Mouse (Mus musculus) CH12.LX (cell line): ENCODE results near the gene Sbno1. TPM values are rescaled to one million over a fixed set of nuclear protein-coding genes. Genes with fewer than 3 reads are reported as not detected.
A peak's percentile ranks its signal among the peaks of the same experiment; 100 is the strongest.

Source experiments
- DNase-seq: peaks from one replicate; pipeline ENCODE4 v3.0.0-alpha.2; 2013; ENCODE audit errors: extremely low read depth
- H3K27ac ChIP-seq: 2 replicates; pipeline ENCODE4 v1.5.1; 2012; ENCODE audit warnings: low read depth, mild to moderate bottlenecking, control low read depth, moderate library complexity; ENCODE audit not compliant: insufficient read depth
- H3K27me3 ChIP-seq: replicated peaks from 2 replicates; pipeline ENCODE3; 2012; ENCODE audit warnings: inconsistent platforms
- H3K36me3 ChIP-seq, 2 experiments: replicated peaks in 1 of 2; 2 replicates each; pipeline versions ENCODE3 to v1.6.1; 2012; ENCODE audit warnings: inconsistent platforms in 1 of 2, low read length in 1 of 2, mild to moderate bottlenecking in 1 of 2, mixed read lengths in 1 of 2, moderate library complexity in 1 of 2; ENCODE audit not compliant: control insufficient read depth in 1 of 2, insufficient read depth in 1 of 2
- H3K4me1 ChIP-seq, 2 experiments: 2 replicates each; pipeline ENCODE4 v1.6.1; 2012; ENCODE audit warnings: inconsistent platforms in 1 of 2, moderate library complexity in 1 of 2; ENCODE audit not compliant: insufficient read depth in 2 of 2, control insufficient read depth in 1 of 2
- H3K4me2 ChIP-seq: 2 replicates; pipeline ENCODE4 v1.6.1; 2012; ENCODE audit warnings: low read depth, mild to moderate bottlenecking, control low read depth; ENCODE audit not compliant: poor library complexity, insufficient read depth, severe bottlenecking
- H3K4me3 ChIP-seq, 3 experiments: fragments of 150-350 bp in 1 of 3; sonication (generic) in 1 of 3; replicated peaks in 1 of 3; 2 replicates each; pipeline versions ENCODE3 to v1.5.1; 2011 to 2012; ENCODE audit warnings: low read depth in 2 of 3, low read length in 2 of 3, mild to moderate bottlenecking in 2 of 3, moderate library complexity in 2 of 3, control low read depth in 1 of 3, improper control_type of control experiment in 1 of 3, inconsistent platforms in 1 of 3, mixed read lengths in 1 of 3; ENCODE audit not compliant: poor library complexity in 1 of 3
- H3K79me2 ChIP-seq: replicated peaks from 2 replicates; pipeline ENCODE4 v1.6.1; 2012; ENCODE audit warnings: mild to moderate bottlenecking, moderate library complexity; ENCODE audit not compliant: control insufficient read depth, poor library complexity, insufficient read depth, severe bottlenecking; ENCODE audit errors: extremely low read depth
- H3K9ac ChIP-seq: 2 replicates; pipeline ENCODE4 v1.6.1; 2012; ENCODE audit warnings: low read depth, mild to moderate bottlenecking, control low read depth, moderate library complexity; ENCODE audit not compliant: insufficient read depth
- H3K9me3 ChIP-seq: replicated peaks from 2 replicates; pipeline ENCODE3; 2012; ENCODE audit warnings: low read length, inconsistent platforms, mixed read lengths
- BHLHE40 ChIP-seq: IDR thresholded peaks from 2 replicates; pipeline ENCODE4 v1.6.1; 2011; ENCODE audit warnings: mild to moderate bottlenecking, low read depth, low read length, improper control_type of control experiment
- CHD2 ChIP-seq: IDR thresholded peaks from 2 replicates; pipeline ENCODE4 v1.6.1; 2011; ENCODE audit warnings: low read length, improper control_type of control experiment
- CTCF ChIP-seq, 2 experiments: IDR thresholded peaks in 1 of 2; conservative IDR thresholded peaks in 1 of 2; 2 replicates each; pipeline ENCODE4 v1.5.1; 2011 to 2012; ENCODE audit warnings: low read depth in 2 of 2, low read length in 2 of 2, improper control_type of control experiment in 1 of 2, inconsistent platforms in 1 of 2, mild to moderate bottlenecking in 1 of 2, moderate library complexity in 1 of 2
- E2F4 ChIP-seq: IDR thresholded peaks from 2 replicates; pipeline ENCODE4 v1.6.1; 2011; ENCODE audit warnings: low read depth, low read length, improper control_type of control experiment; ENCODE audit not compliant: insufficient replicate concordance
- ELF1 ChIP-seq: IDR thresholded peaks from 2 replicates; pipeline ENCODE4 v1.6.1; 2014; ENCODE audit warnings: low read depth, mild to moderate bottlenecking, inconsistent platforms, low read length, improper control_type of control experiment
- EP300 ChIP-seq: IDR thresholded peaks from 2 replicates; pipeline ENCODE4 v1.6.1; 2011; ENCODE audit warnings: low read length, improper control_type of control experiment
- ETS1 ChIP-seq: conservative IDR thresholded peaks from 2 replicates; pipeline ENCODE4 v1.6.1; 2012; ENCODE audit warnings: low read depth, mild to moderate bottlenecking, inconsistent platforms, low read length, improper control_type of control experiment, moderate library complexity
- GABPA ChIP-seq: IDR thresholded peaks from 2 replicates; pipeline ENCODE4 v1.6.1; 2012; ENCODE audit warnings: low read depth, low read length, improper control_type of control experiment, inconsistent platforms; ENCODE audit not compliant: insufficient replicate concordance
- HCFC1 ChIP-seq: IDR thresholded peaks from 2 replicates; pipeline ENCODE4 v1.6.1; 2012; ENCODE audit warnings: low read depth, mild to moderate bottlenecking, inconsistent platforms, low read length, improper control_type of control experiment
- IRF4 ChIP-seq: IDR thresholded peaks from 2 replicates; pipeline ENCODE4 v1.6.1; 2014; ENCODE audit warnings: low read depth, mild to moderate bottlenecking, inconsistent platforms, low read length, improper control_type of control experiment
- JUND ChIP-seq: conservative IDR thresholded peaks from 2 replicates; pipeline ENCODE4 v1.6.1; 2011; ENCODE audit warnings: low read depth, low read length, improper control_type of control experiment
- KAT2A ChIP-seq: IDR thresholded peaks from 2 replicates; pipeline ENCODE4 v1.6.1; 2012; ENCODE audit warnings: low read length, improper control_type of control experiment, inconsistent platforms; ENCODE audit not compliant: insufficient replicate concordance
- MAFK ChIP-seq: IDR thresholded peaks from 2 replicates; pipeline ENCODE4 v1.6.1; 2011; ENCODE audit warnings: low read length, improper control_type of control experiment; ENCODE audit not compliant: insufficient replicate concordance
- MAX ChIP-seq: IDR thresholded peaks from 2 replicates; pipeline ENCODE4 v1.6.1; 2011; ENCODE audit warnings: low read length, improper control_type of control experiment
- MAZ ChIP-seq: IDR thresholded peaks from 2 replicates; pipeline ENCODE4 v1.6.1; 2012; ENCODE audit warnings: low read depth, mild to moderate bottlenecking, inconsistent platforms, low read length, improper control_type of control experiment, moderate library complexity
- MEF2A ChIP-seq: IDR thresholded peaks from 2 replicates; pipeline ENCODE4 v1.6.1; 2014; ENCODE audit warnings: low read depth, mild to moderate bottlenecking, inconsistent platforms, low read length, improper control_type of control experiment, borderline replicate concordance
- MXI1 ChIP-seq: IDR thresholded peaks from 2 replicates; pipeline ENCODE4 v1.6.1; 2011; ENCODE audit warnings: mild to moderate bottlenecking, low read depth, low read length, improper control_type of control experiment
- MYC ChIP-seq: IDR thresholded peaks from 2 replicates; pipeline ENCODE4 v1.6.1; 2011; ENCODE audit warnings: low read depth, mild to moderate bottlenecking, improper control_type of control experiment, low read length
- NELFE ChIP-seq: IDR thresholded peaks from 2 replicates; pipeline ENCODE4 v1.6.1; 2011; ENCODE audit warnings: low read depth, low read length, improper control_type of control experiment
- NRF1 ChIP-seq: IDR thresholded peaks from 2 replicates; pipeline ENCODE4 v1.6.1; 2014; ENCODE audit warnings: low read depth, mild to moderate bottlenecking, inconsistent platforms, low read length, improper control_type of control experiment, moderate library complexity
- PAX5 ChIP-seq: IDR thresholded peaks from 2 replicates; pipeline ENCODE4 v1.6.1; 2012; ENCODE audit warnings: low read length, inconsistent platforms, mixed read lengths
- POLR2A ChIP-seq: IDR thresholded peaks from 2 replicates; pipeline ENCODE4 v1.6.1; 2011; ENCODE audit warnings: low read depth, mild to moderate bottlenecking, improper control_type of control experiment, low read length
- POLR2AphosphoS2 ChIP-seq: IDR thresholded peaks from 2 replicates; pipeline ENCODE4 v1.6.1; 2011; ENCODE audit warnings: low read depth, low read length, improper control_type of control experiment
- RAD21 ChIP-seq: IDR thresholded peaks from 2 replicates; pipeline ENCODE4 v1.6.1; 2011; ENCODE audit warnings: low read depth, mild to moderate bottlenecking, low read length, improper control_type of control experiment, moderate library complexity
- RCOR1 ChIP-seq: conservative IDR thresholded peaks from 2 replicates; pipeline ENCODE4 v1.6.1; 2012; ENCODE audit warnings: low read depth, mild to moderate bottlenecking, inconsistent platforms, low read length, improper control_type of control experiment
- SIN3A ChIP-seq: IDR thresholded peaks from 2 replicates; pipeline ENCODE4 v1.6.1; 2012; ENCODE audit warnings: low read length, improper control_type of control experiment, inconsistent platforms
- SMC3 ChIP-seq: IDR thresholded peaks from 2 replicates; pipeline ENCODE4 v1.6.1; 2011; ENCODE audit warnings: low read depth, low read length, improper control_type of control experiment
- TBP ChIP-seq: conservative IDR thresholded peaks from 2 replicates; pipeline ENCODE4 v1.6.1; 2011; ENCODE audit warnings: low read depth, low read length, improper control_type of control experiment
- TCF12 ChIP-seq: IDR thresholded peaks from 2 replicates; pipeline ENCODE4 v1.6.1; 2014; ENCODE audit warnings: low read depth, mild to moderate bottlenecking, inconsistent platforms, low read length, improper control_type of control experiment
- UBTF ChIP-seq: IDR thresholded peaks from 2 replicates; pipeline ENCODE4 v1.6.1; 2012; ENCODE audit warnings: low read depth, mild to moderate bottlenecking, inconsistent platforms, low read length, improper control_type of control experiment, moderate library complexity
- USF1 ChIP-seq: IDR thresholded peaks from 2 replicates; pipeline ENCODE4 v1.6.1; 2014; ENCODE audit warnings: low read depth, mild to moderate bottlenecking, inconsistent platforms, low read length, improper control_type of control experiment
- USF2 ChIP-seq: conservative IDR thresholded peaks from 2 replicates; pipeline ENCODE4 v1.6.1; 2011; ENCODE audit warnings: low read depth, low read length, improper control_type of control experiment
- ZC3H11A ChIP-seq: IDR thresholded peaks from 2 replicates; pipeline ENCODE4 v1.6.1; 2012; ENCODE audit warnings: low read depth, mild to moderate bottlenecking, inconsistent platforms, low read length, improper control_type of control experiment
- ZKSCAN1 ChIP-seq: IDR thresholded peaks from 2 replicates; pipeline ENCODE4 v1.6.1; 2012; ENCODE audit warnings: low read depth, inconsistent platforms, low read length, improper control_type of control experiment, borderline replicate concordance
- ZMIZ1 ChIP-seq: IDR thresholded peaks from 2 replicates; pipeline ENCODE4 v1.6.1; 2012; ENCODE audit warnings: low read depth, mild to moderate bottlenecking, inconsistent platforms, low read length, improper control_type of control experiment
- dilution Hi-C: fragments of 300-500 bp; cut with MboI; formaldehyde crosslinking; loops from 2 replicates; pipeline ENCODE4 v1.14.3; 2020; ENCODE audit warnings: low sequenced_read_pairs; ENCODE audit not compliant: extremely low pct_unique_long_range_greater_than_20kb, extremely low pct_ligation_motif_present
- in situ Hi-C: fragments of 300-500 bp; cut with MboI; formaldehyde crosslinking; loops from 3 replicates; pipeline ENCODE4 v1.14.3; 2019; ENCODE audit warnings: low sequenced_read_pairs, low pct_ligation_motif_present, low pct_unique_long_range_greater_than_20kb, mixed read lengths
- polyA plus RNA-seq: library from polyadenylated mRNA; unstranded; fragments of >175 nt; gene quantifications from 2 replicates; pipeline ENCODE4 v1.2.1, GENCODE M21; 2012; ENCODE audit warnings: low read depth; ENCODE audit not compliant: insufficient read length
- total RNA-seq, 2 experiments: library from RNA; depleted of rRNA; stranded (reverse); fragments of 300-350 nt in 1 of 2; fragments of >200 nt in 1 of 2; gene quantifications; 2 replicates each; pipeline ENCODE4 v1.2.3; 2012 to 2014

The Sbno1 gene
- total and polyA plus RNA-seq, 3 experiments = 35.0 to 48.5 (median 38.3) TPM

- TF ChIP-seq UBTF = no peak; the same call in 1 of the 2 replicates
These were observed 14.4 kb upstream of the Sbno1 start (continued) for GRCm38 (mm10) chr5:124440094-124440701.

- in situ Hi-C loops (loop anchor here (5.0 to 25.0 kb wide), 3 partner anchors 38 to 423 kb away; partner anchors contain the start of genes Ccdc92, Rilpl1, Rilpl2 and Zfp664), dilution Hi-C loops (no loop called here)
- H3K9ac ChIP-seq = peak within 1 kb of the TSS; percentile 83
- peak; percentile 98 for DNase-seq
- H3K4me2 ChIP-seq = peak within 1 kb of the TSS; percentile 97
- no peaks in the 10 kb centered on the region for H3K27me3 ChIP-seq
- H3K9me3 ChIP-seq = no peaks in the 10 kb centered on the region
- H3K36me3 ChIP-seq = peaks cover 4 to 14% of the 10 kb centered on the region in 2 experiments
- peak within 1 kb of the TSS; percentile 67 for H3K27ac ChIP-seq
- peaks cover 10 to 30% of the 10 kb centered on the region in 2 experiments for H3K4me1 ChIP-seq
- peaks cover 36% of the 10 kb centered on the region for H3K79me2 ChIP-seq
- peak within 1 kb of the TSS; percentile 81 to 97 (median 87) for H3K4me3 ChIP-seq
- TF ChIP-seq MAX (peak; percentile 67; the same call in 1 of the 2 replicates), TBP (peak; percentile 88), TCF12 (peak; percentile 59), POLR2AphosphoS2 (peak; percentile 78; the same call in 1 of the 2 replicates), HCFC1 (peak; percentile 71), ZMIZ1 (peak; percentile 41; the same call in 1 of the 2 replicates), JUND (no peak), RCOR1 (no peak), BHLHE40 (no peak), MEF2A (no peak; the same call in 1 of the 2 replicates), E2F4 (peak; percentile 65; the same call in 1 of the 2 replicates), USF1 (no peak), IRF4 (no peak), CHD2 (peak; percentile 92), ELF1 (peak; percentile 89), NRF1 (peak; percentile 45; the same call in 1 of the 2 replicates), ZC3H11A (no peak), MXI1 (peak; percentile 78), USF2 (no peak), RAD21 (no peak), MAFK (peak; percentile 11; the same call in 1 of the 2 replicates), SMC3 (no peak), SIN3A (peak; percentile 59; the same call in 1 of the 2 replicates), EP300 (no peak), UBTF (peak; percentile 63; the same call in 1 of the 2 replicates), CTCF (conservative IDR thresholded peaks at IDR 0.05 in 1 of 2, IDR thresholded peaks at IDR 0.05 in 1 of 2; ENCODE audit: low read depth in 2 of 2, low read length in 2 of 2) (no peak), NELFE (peak; percentile 89), MAZ (no peak), ETS1 (no peak), KAT2A (0 out of 2 replicates have a peak, but pooled peaks have one; percentile 43), POLR2A (peak; percentile 85), GABPA (no peak), MYC (peak; percentile 94), PAX5 (no peak), ZKSCAN1 (no peak)
These were observed 13.8 kb upstream of the Sbno1 start, which contains the start of gene Kmt5a for GRCm38 (mm10) chr5:124439447-124440093. Gene Kmt5a, plus strand, starts transcription at chr5:124439930.
